ENCODE assay signal across 16 mouse cellular contexts in the genomic region with DNA sequence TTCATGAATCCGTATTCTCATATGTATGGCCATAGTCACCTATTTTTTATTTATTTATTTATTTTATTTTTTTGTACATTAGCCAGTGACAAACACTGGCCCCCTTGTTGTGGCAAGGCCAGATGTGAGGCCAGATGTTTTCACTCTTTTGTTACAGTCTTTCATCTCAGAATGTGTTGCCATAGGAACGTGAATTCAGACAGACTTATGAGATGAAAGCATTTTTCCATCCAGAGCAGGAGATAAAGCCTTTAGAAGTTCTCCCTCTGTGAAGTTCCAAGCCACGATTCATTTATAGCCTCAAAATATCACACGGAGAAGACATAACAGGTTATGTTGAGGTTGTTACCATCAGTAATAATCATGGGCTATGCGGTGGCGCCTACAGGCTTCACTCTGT.
"Had no signal": no experiment of that assay in that cellular context is flagged by ENCODE, and none has a peak within 500 bp of the region (broad histone marks: within the 10 kb centered on the region; RNA-seq: fewer than 3 reads in every experiment).

No protein-coding gene starts in this region.

- H3K4me1 ChIP-seq: kidney, embryonic 15.5 days; neural tube, embryonic 15.5 days had no signal

- H3K9me3 ChIP-seq: kidney, embryonic 15.5 days; limb, embryonic 12.5 days; neural tube, embryonic 15.5 days had no signal

- H3K36me3 ChIP-seq: kidney, embryonic 15.5 days; limb, embryonic 12.5 days; neural tube, embryonic 15.5 days had no signal

- H3K9ac ChIP-seq: kidney, embryonic 15.5 days; limb, embryonic 12.5 days; liver, embryonic 14.5 days; neural tube, embryonic 15.5 days had no signal

- H3K4me2 ChIP-seq: kidney, embryonic 15.5 days; limb, embryonic 12.5 days; neural tube, embryonic 15.5 days had no signal

- H3K27me3 ChIP-seq: kidney, embryonic 15.5 days; limb, embryonic 12.5 days; neural tube, embryonic 15.5 days had no signal

- H3K4me3 ChIP-seq: kidney, embryonic 15.5 days; left cerebral cortex, adult 2 months; limb, embryonic 12.5 days; myocyte; neural tube, embryonic 15.5 days had no signal

- DNase-seq: kidney, adult 2 months; kidney, postnatal 14 days; liver; lung, adult 18-20 months; right cerebral cortex, adult 18-20 months; right cerebral cortex, postnatal 25 days; thymus, postnatal 4 days had no signal

- ATAC-seq: intestine, embryonic 16.5 days; lung, postnatal 0 days had no signal

- H3K27ac ChIP-seq: kidney, embryonic 15.5 days; left cerebral cortex, adult 2 months; limb, embryonic 12.5 days; liver, embryonic 14.5 days; neural tube, embryonic 15.5 days; stomach, postnatal 0 days had no signal
